Mouse (Mus musculus): ENCODE results near the gene Syt9.

- no peak for TF ChIP-seq POLR2A (IDR thresholded peaks at IDR 0.05; ENCODE audit: borderline replicate concordance, extremely low read depth, insufficient read depth, insufficient read length, poor library complexity, severe bottlenecking)
- TF ChIP-seq CTCF (IDR thresholded peaks at IDR 0.05; ENCODE audit: borderline replicate concordance, extremely low read depth, insufficient read depth, insufficient read length) = no peak
Observed at GRCm38 (mm10) chr7:107529364-107529763, 158.8 kb downstream of the Syt9 start.
